Mouse (Mus musculus): ENCODE data around the gene Myo10.

- TF ChIP-seq CTCF (IDR thresholded peaks at IDR 0.05; ENCODE audit: low read depth, low read length) (no peak), POLR2A (IDR thresholded peaks at IDR 0.05; ENCODE audit: extremely low read depth, insufficient read depth, low read length) (no peak)
These were observed 147.4 kb downstream of the Myo10 start for GRCm38 (mm10) chr15:25769524-25770255.

Data from liver, adult 2 months (tissue).